Mouse (Mus musculus): ENCODE data around the gene Pla2g6.

- no peak for TF ChIP-seq POLR2A (IDR thresholded peaks at IDR 0.05; ENCODE audit: low read depth, low read length)
- no peak for TF ChIP-seq CTCF (IDR thresholded peaks at IDR 0.05; ENCODE audit: extremely low read depth, insufficient read depth, insufficient read length, insufficient replicate concordance)
These were observed 1.8 kb upstream of the Pla2g6 start for GRCm38 (mm10) chr15:79329979-79330363.

Measured in spleen, adult 2 months (tissue).